In the genomic region with DNA sequence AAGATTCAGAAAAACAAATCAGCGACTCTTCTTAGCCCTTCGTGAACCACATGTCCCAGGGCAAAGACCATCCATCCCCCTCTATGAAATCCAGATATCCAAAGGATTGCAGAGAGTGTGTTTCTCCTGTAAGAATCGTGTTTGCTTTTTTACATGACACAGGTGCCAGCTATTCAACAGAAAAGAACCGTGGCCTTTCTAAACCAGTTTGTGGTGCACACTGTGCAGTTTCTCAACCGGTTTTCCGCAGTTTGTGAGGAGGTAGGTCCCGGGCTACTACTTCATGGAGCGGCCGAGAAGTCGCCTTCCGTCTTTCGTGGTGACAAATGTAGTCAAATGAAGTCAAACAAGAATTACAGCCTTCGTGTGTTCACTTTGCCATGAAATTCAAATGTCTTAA, we compare ENCODE assay signal across 8 mouse cellular contexts. TPM values are rescaled to one million over a fixed set of nuclear protein-coding genes. Genes with fewer than 3 reads are reported as not detected.
DNase-seq lines count a peak whose midpoint lies in the region; ATAC-seq and TF ChIP-seq lines count a peak whose summit lies in the region.

No protein-coding gene starts in this region.

- peaks cover 2% of the 10 kb centered on the region; the same call in 1 of the 2 replicates for H3K4me1 ChIP-seq in heart, adult 2 months (ENCODE audit: control insufficient read depth, insufficient read depth, low read length)
- H3K4me1 ChIP-seq in ES-Bruce4 (ENCODE audit: control insufficient read depth, insufficient read depth, low read length), result no peaks in the 10 kb centered on the region
- H3K4me1 ChIP-seq in forebrain, embryonic 16.5 days (replicated peaks; ENCODE audit: control insufficient read depth, insufficient read depth, low read length), result peaks cover 6% of the 10 kb centered on the region
- H3K4me1 ChIP-seq in liver, postnatal 0 days (ENCODE audit: insufficient read depth), result 0 out of 2 replicates have a peak, but pooled peaks cover 3% of the 10 kb centered on the region

- intact Hi-C loops in heart, adult 2 months (cut with DNase I), result loop anchor here (5.0 kb wide), 1 partner anchor 54 kb away; a partner anchor contains a TSS

- H3K36me3 ChIP-seq in heart, adult 2 months (ENCODE audit: control insufficient read depth, insufficient read depth, low read length), result no peaks in the 10 kb centered on the region
- H3K36me3 ChIP-seq in ES-Bruce4 (ENCODE audit: control insufficient read depth, insufficient read depth, low read length, poor library complexity, severe bottlenecking), result peaks cover 4% of the 10 kb centered on the region; the same call in 1 of the 2 replicates
- 0 out of 2 replicates have a peak, but pooled peaks cover 2% of the 10 kb centered on the region for H3K36me3 ChIP-seq in forebrain, embryonic 16.5 days (ENCODE audit: control insufficient read depth, insufficient read depth)
- no peaks in the 10 kb centered on the region; the same call in 1 of the 2 replicates for H3K36me3 ChIP-seq in liver, postnatal 0 days (replicated peaks; ENCODE audit: insufficient read depth, low read length)

- TF ChIP-seq CTCF in heart, adult 2 months (IDR thresholded peaks at IDR 0.05), result no peak
- no peak for TF ChIP-seq CTCF in ES-Bruce4 (IDR thresholded peaks at IDR 0.05; ENCODE audit: low read depth, low read length)
- no peak for TF ChIP-seq CTCF in liver, postnatal 0 days (IDR thresholded peaks at IDR 0.05; ENCODE audit: low read depth)

- no peaks in the 10 kb centered on the region for H3K27me3 ChIP-seq in heart, adult 2 months (ENCODE audit: control insufficient read depth, insufficient read depth, low read length)
- H3K27me3 ChIP-seq in ES-Bruce4 (ENCODE audit: control insufficient read depth, insufficient read depth, low read length, poor library complexity, severe bottlenecking), result no peaks in the 10 kb centered on the region
- no peaks in the 10 kb centered on the region for H3K27me3 ChIP-seq in forebrain, embryonic 16.5 days (replicated peaks; ENCODE audit: control insufficient read depth, insufficient read depth, low read length)
- H3K27me3 ChIP-seq in liver, postnatal 0 days (ENCODE audit: insufficient read depth, low read length), result no peaks in the 10 kb centered on the region

- no peak for TF ChIP-seq EP300 in heart, adult 2 months (IDR thresholded peaks at IDR 0.05; ENCODE audit: insufficient read depth, low read depth, low read length)
- TF ChIP-seq EP300 in ES-Bruce4 (IDR thresholded peaks at IDR 0.05; ENCODE audit: insufficient read depth, low read depth, low read length), result no peak
- no peak for TF ChIP-seq EP300 in liver, postnatal 0 days (IDR thresholded peaks at IDR 0.05; ENCODE audit: low read depth)

- H3K4me2 ChIP-seq in forebrain, embryonic 16.5 days (ENCODE audit: low read length), result peak overlapping the region; percentile 74
- peak overlapping the region; percentile 77 for H3K4me2 ChIP-seq in liver, postnatal 0 days (ENCODE audit: low read depth, low read length)

- no peak for DNase-seq in heart, adult 2 months
- DNase-seq in heart, adult 8-10 months (ENCODE audit: low spot score), result no peak
- DNase-seq in liver, postnatal 0 days, result no peak
- no peak for DNase-seq in ovary, postnatal 10 days (ENCODE audit: low spot score)
- DNase-seq in layer of hippocampus, postnatal 10 days (ENCODE audit: low spot score in 2 of 2), result no peak

- no peaks in the 10 kb centered on the region for H3K79me2 ChIP-seq in heart, adult 2 months (replicated peaks; ENCODE audit: control insufficient read depth, insufficient read depth, low read length)

- H3K9ac ChIP-seq in heart, adult 2 months (ENCODE audit: low read depth, low read length), result peak overlapping the region; percentile 79
- peak overlapping the region; percentile 76 for H3K9ac ChIP-seq in ES-Bruce4 (ENCODE audit: low read depth, poor library complexity, severe bottlenecking)
- H3K9ac ChIP-seq in forebrain, embryonic 16.5 days (replicated peaks; ENCODE audit: low read depth, low read length), result peak overlapping the region; percentile 94
- H3K9ac ChIP-seq in liver, postnatal 0 days (replicated peaks), result peak overlapping the region; percentile 80; the same call in 1 of the 2 replicates

- H3K27ac ChIP-seq in heart, adult 2 months, result no peak overlapping the region
- no peak overlapping the region for H3K27ac ChIP-seq in ES-Bruce4 (ENCODE audit: insufficient read depth, low read length)
- no peak overlapping the region; the same call in 1 of the 2 replicates for H3K27ac ChIP-seq in forebrain, embryonic 16.5 days (ENCODE audit: low read length)
- peak overlapping the region; percentile 70; the same call in 1 of the 2 replicates for H3K27ac ChIP-seq in liver, postnatal 0 days (ENCODE audit: low read depth)

- TF ChIP-seq POLR2A in heart, adult 2 months (IDR thresholded peaks at IDR 0.05; ENCODE audit: insufficient read depth, low read depth, low read length), result no peak
- no peak for TF ChIP-seq POLR2A in ES-Bruce4 (IDR thresholded peaks at IDR 0.05; ENCODE audit: insufficient read depth, low read length)

- no peak for ATAC-seq in forebrain, embryonic 16.5 days
- ATAC-seq in liver, postnatal 0 days, result no peak
- ATAC-seq in inflammation-experienced regulatory T-cells, adult 6 months, result no peak

- H3K9me3 ChIP-seq in ES-Bruce4 (replicated peaks; ENCODE audit: control insufficient read depth, insufficient read depth, low read length, poor library complexity, severe bottlenecking), result no peaks in the 10 kb centered on the region
- no peaks in the 10 kb centered on the region for H3K9me3 ChIP-seq in forebrain, embryonic 16.5 days (ENCODE audit: control insufficient read depth, low read length)
- no peaks in the 10 kb centered on the region for H3K9me3 ChIP-seq in liver, postnatal 0 days (ENCODE audit: low read length)

- WGBS in heart, adult 2 months, result 77% methylated on average over 13 of the region's 13 CpGs
- 73% methylated on average over 13 of the region's 13 CpGs for WGBS in forebrain, embryonic 16.5 days
- WGBS in liver, postnatal 0 days (ENCODE audit: insufficient replicate concordance), result 67% methylated on average over 13 of the region's 13 CpGs

- H3K4me3 ChIP-seq in heart, adult 2 months, result no peak overlapping the region
- H3K4me3 ChIP-seq in ES-Bruce4 (ENCODE audit: low read depth, low read length), result peak overlapping the region; percentile 94
- peak overlapping the region; percentile 85 for H3K4me3 ChIP-seq in forebrain, embryonic 16.5 days (replicated peaks; ENCODE audit: low read length)
- peak overlapping the region; percentile 71 for H3K4me3 ChIP-seq in liver, postnatal 0 days (ENCODE audit: low read depth, low read length)

RNA-seq across cellular contexts. Expression of a gene that starts 0.8 kb away (rescaled TPM):
- total RNA-seq in heart, adult 2 months (2021), result 10 to 100 TPM; 26.5 to 34.3 TPM
- polyA plus RNA-seq in heart, adult 2 months (2012; rRNA removed), result 16.4 and 25.4 TPM in 2 replicates
- total RNA-seq in heart, adult 8-10 months (2022), result 10 to 100 TPM; 31.7 to 39.8 (median 32.9) TPM
- 57.9 and 60.8 TPM in 2 replicates for polyA plus RNA-seq in ES-Bruce4 (2011; ENCODE audit: insufficient read depth, insufficient read length, low read depth, missing spikeins)
- 38.7 and 43.4 TPM in 2 replicates for polyA plus RNA-seq in forebrain, embryonic 16.5 days (2015; fragmentation: Nextera tagmentation; extraction: Ambion mirVana)
- polyA plus RNA-seq in liver, postnatal 0 days (2015; fragmentation: Nextera tagmentation; extraction: Ambion mirVana), result 40.1 and 42.1 TPM in 2 replicates
- polyA plus RNA-seq in inflammation-experienced regulatory T-cells, adult 6 months (2017; shearing (Covaris generic)), result 100 to 1,000 TPM; 103 to 112 (median 104) TPM
- 10 to 100 TPM; 24.4 to 26.1 TPM for total RNA-seq in layer of hippocampus, postnatal 10 days (2021)

RNA-seq across cellular contexts. Expression of a gene that starts 54.9 kb away (rescaled TPM):
- total RNA-seq in heart, adult 2 months (2021), result 10 to 100 TPM in 1 of 2 experiments, 1 to 10 TPM in 1; 6.6 to 10.3 TPM
- 4.5 and 8.5 TPM in 2 replicates for polyA plus RNA-seq in heart, adult 2 months (2012; rRNA removed)
- 10 to 100 TPM in 1 of 4 experiments, 1 to 10 TPM in 3; 6.2 to 10.8 (median 7.0) TPM for total RNA-seq in heart, adult 8-10 months (2022)
- 99.2 and 105 TPM in 2 replicates for polyA plus RNA-seq in ES-Bruce4 (2011; ENCODE audit: insufficient read depth, insufficient read length, low read depth, missing spikeins)
- polyA plus RNA-seq in forebrain, embryonic 16.5 days (2015; fragmentation: Nextera tagmentation; extraction: Ambion mirVana), result 35.6 and 38.7 TPM in 2 replicates
- polyA plus RNA-seq in liver, postnatal 0 days (2015; fragmentation: Nextera tagmentation; extraction: Ambion mirVana), result 21.9 and 25.1 TPM in 2 replicates
- polyA plus RNA-seq in inflammation-experienced regulatory T-cells, adult 6 months (2017; shearing (Covaris generic)), result 10 to 100 TPM; 34.8 to 67.8 (median 41.4) TPM
- total RNA-seq in layer of hippocampus, postnatal 10 days (2021), result 1 to 10 TPM; 8.0 to 8.8 TPM

RNA-seq across cellular contexts. Expression of a gene that starts 54.9 kb away (rescaled TPM):
- total RNA-seq in heart, adult 2 months (2021), result under 1 TPM; 0.13 to 0.16 TPM
- 0.06 and 0.29 TPM in 2 replicates for polyA plus RNA-seq in heart, adult 2 months (2012; rRNA removed)
- total RNA-seq in heart, adult 8-10 months (2022), result under 1 TPM in 3 of 4 experiments, not detected in 1; 0.09 to 0.16 (median 0.14) TPM
- polyA plus RNA-seq in ES-Bruce4 (2011; ENCODE audit: insufficient read depth, insufficient read length, low read depth, missing spikeins), result 30.6 and 38.3 TPM in 2 replicates
- polyA plus RNA-seq in forebrain, embryonic 16.5 days (2015; fragmentation: Nextera tagmentation; extraction: Ambion mirVana), result 4.1 and 4.6 TPM in 2 replicates
- 3.6 and 4.2 TPM in 2 replicates for polyA plus RNA-seq in liver, postnatal 0 days (2015; fragmentation: Nextera tagmentation; extraction: Ambion mirVana)
- 10 to 100 TPM in 1 of 3 experiments, 1 to 10 TPM in 2; 1.2 to 20.6 (median 1.6) TPM for polyA plus RNA-seq in inflammation-experienced regulatory T-cells, adult 6 months (2017; shearing (Covaris generic))
- 1 to 10 TPM; 2.1 to 2.4 TPM for total RNA-seq in layer of hippocampus, postnatal 10 days (2021)
